Mouse (Mus musculus) hindbrain, embryonic 15.5 days (tissue): ENCODE measurements around the gene Gabbr2. TPM values are rescaled to one million over a fixed set of nuclear protein-coding genes. Genes with fewer than 3 reads are reported as not detected.

Source experiments
- ATAC-seq: fragments of 200-750 bp; cut with Nextera tagmentation; 2 replicates; pipeline ENCODE4 v1.8.0; 2017; ENCODE audit warnings: low read depth, moderate number of reproducible peaks, moderate TSS enrichment; ENCODE audit not compliant: low FRiP score
- H3K27ac ChIP-seq: fragments of 300-500 bp; sonication (generic); replicated peaks from 2 replicates; pipeline ENCODE4 v1.5.1; 2015; ENCODE audit warnings: mild to moderate bottlenecking, inconsistent platforms
- H3K27me3 ChIP-seq: fragments of 300-500 bp; sonication (generic); 2 replicates; pipeline ENCODE4 v1.6.1; 2015; ENCODE audit warnings: control low read depth, inconsistent platforms
- H3K36me3 ChIP-seq: fragments of 300-500 bp; sonication (generic); 2 replicates; pipeline ENCODE4 v1.6.1; 2015; ENCODE audit warnings: control low read depth, inconsistent platforms
- H3K4me1 ChIP-seq: fragments of 300-500 bp; sonication (generic); replicated peaks from 2 replicates; pipeline ENCODE4 v1.6.1; 2015; ENCODE audit warnings: control low read depth, inconsistent platforms
- H3K4me2 ChIP-seq: fragments of 300-500 bp; sonication (generic); 2 replicates; pipeline ENCODE4 v1.6.1; 2015; ENCODE audit warnings: moderate library complexity, mild to moderate bottlenecking, inconsistent platforms
- H3K4me3 ChIP-seq: fragments of 300-500 bp; sonication (generic); 2 replicates; pipeline ENCODE4 v1.5.1; 2015; ENCODE audit warnings: mild to moderate bottlenecking, inconsistent platforms
- H3K9ac ChIP-seq: fragments of 300-500 bp; sonication (generic); 2 replicates; pipeline ENCODE4 v1.6.1; 2015; ENCODE audit warnings: inconsistent platforms
- H3K9me3 ChIP-seq: fragments of 300-500 bp; sonication (generic); 2 replicates; pipeline ENCODE4 v1.6.1; 2016; ENCODE audit warnings: control low read depth, inconsistent platforms
- WGBS: fragments of 180-500 bp; shearing (Covaris S2); methylation state at CpG from one replicate; pipeline ENCODE4 v1.1.7; 2015; 5-methylcytosine and 5-hydroxymethylcytosine counted together
- polyA plus RNA-seq: library from polyadenylated mRNA; unstranded; fragments of >200 nt; fragmentation: Nextera tagmentation; extraction: Ambion mirVana; gene quantifications from 2 replicates; pipeline ENCODE4 v1.2.1, GENCODE M21; 2015

Gabbr2 gene
- polyA plus RNA-seq, 1 experiment from 2014 or later: 17.2 TPM

DNA sequence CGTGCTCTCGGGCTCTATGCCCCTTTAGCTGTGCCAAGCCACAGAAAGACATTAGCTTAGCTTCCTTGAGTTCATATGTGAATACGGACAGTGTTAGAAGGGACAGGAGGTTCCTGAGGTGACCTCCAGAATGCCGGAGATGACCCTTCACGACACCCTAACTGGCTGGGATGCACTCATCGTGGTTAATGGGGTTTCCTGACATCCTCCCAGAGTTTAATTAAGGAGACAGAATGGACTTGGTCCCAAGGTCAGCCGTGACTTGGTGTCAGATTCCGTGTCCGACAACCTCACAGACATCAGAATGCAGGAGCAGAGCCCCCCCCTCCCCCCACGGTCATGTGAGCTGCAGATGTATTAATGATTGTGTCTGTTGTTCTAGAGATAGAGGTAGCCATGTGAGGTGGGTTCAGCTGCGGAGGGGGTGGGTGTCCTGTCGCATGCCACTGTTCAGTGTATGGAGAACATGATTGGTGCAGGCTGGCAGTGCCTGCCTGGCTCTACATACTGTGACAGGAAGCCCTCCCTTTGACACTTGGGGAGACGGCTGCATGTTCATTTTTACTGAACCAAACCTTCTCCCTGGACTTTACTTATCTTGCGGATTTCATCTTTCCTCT lies 303.4 kb downstream of the Gabbr2 start:
- 82% methylated on average over 14 of the region's 14 CpGs for WGBS
- Histone ChIP-seq H3K36me3 (no peaks in the 10 kb centered on the region), H3K4me1 (peaks cover 11% of the 10 kb centered on the region; the same call in 1 of the 2 replicates), H3K27ac (no peak overlapping the region), H3K9ac (no peak overlapping the region), H3K4me3 (no peak overlapping the region), H3K27me3 (0 out of 2 replicates have a peak, but pooled peaks cover 6% of the 10 kb centered on the region), H3K4me2 (no peak overlapping the region), H3K9me3 (no peaks in the 10 kb centered on the region)
- ATAC-seq: no peak

GRCm38 (mm10) chr4:46684160-46684559 lies 307.5 kb downstream of the Gabbr2 start:
- no peak overlapping the region for H3K27ac ChIP-seq
- no peak overlapping the region for H3K9ac ChIP-seq
- H3K9me3 ChIP-seq: no peaks in the 10 kb centered on the region
- peaks cover 4% of the 10 kb centered on the region; the same call in 1 of the 2 replicates for H3K4me1 ChIP-seq
- H3K36me3 ChIP-seq: peaks cover 9% of the 10 kb centered on the region; the same call in 1 of the 2 replicates
- no peak overlapping the region for H3K4me2 ChIP-seq
- 35% methylated on average over 6 of the region's 6 CpGs for WGBS
- H3K4me3 ChIP-seq: no peak overlapping the region
- ATAC-seq: peak; percentile 64; the same call in 1 of the 2 replicates
- H3K27me3 ChIP-seq: 0 out of 2 replicates have a peak, but pooled peaks cover 5% of the 10 kb centered on the region

- Histone ChIP-seq H3K9me3 (no peaks in the 10 kb centered on the region), H3K27me3 (no peaks in the 10 kb centered on the region), H3K4me1 (no peaks in the 10 kb centered on the region), H3K27ac (no peak overlapping the region), H3K4me3 (no peak overlapping the region), H3K36me3 (peaks cover 35% of the 10 kb centered on the region), H3K4me2 (no peak overlapping the region), H3K9ac (no peak overlapping the region)
- WGBS: 86% methylated on average over 3 of the region's 3 CpGs
- ATAC-seq: no peak
Observed at GRCm38 (mm10) chr4:46676646-46677045, 315.0 kb downstream of the Gabbr2 start.

DNA sequence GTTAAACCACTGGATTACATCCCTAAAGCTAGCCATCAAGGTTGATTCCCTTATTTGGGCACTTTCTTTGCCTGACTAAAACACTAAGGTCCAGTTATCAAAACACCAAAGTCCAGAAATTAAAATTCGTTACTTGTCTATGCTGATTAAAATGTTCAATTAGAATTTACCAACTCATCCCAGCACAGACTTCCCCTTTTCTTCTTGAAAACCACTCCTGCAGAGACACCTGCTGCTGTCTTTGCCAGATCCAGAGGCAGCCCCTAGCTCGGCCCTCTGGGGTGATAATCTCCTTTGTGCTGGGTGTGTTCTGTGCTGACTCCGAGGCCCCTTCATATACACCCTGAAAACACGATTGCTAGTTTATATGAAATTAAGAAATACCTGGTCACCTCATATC lies 315.7 kb downstream of the Gabbr2 start:
- no peak overlapping the region for H3K4me2 ChIP-seq
- no peak overlapping the region for H3K27ac ChIP-seq
- H3K36me3 ChIP-seq: peaks cover 35% of the 10 kb centered on the region
- H3K9ac ChIP-seq: no peak overlapping the region
- H3K4me1 ChIP-seq: no peaks in the 10 kb centered on the region
- no peak for ATAC-seq
- H3K4me3 ChIP-seq: no peak overlapping the region
- no peaks in the 10 kb centered on the region for H3K9me3 ChIP-seq
- no peaks in the 10 kb centered on the region for H3K27me3 ChIP-seq
- WGBS: 70% methylated on average over 4 of the region's 4 CpGs

DNA sequence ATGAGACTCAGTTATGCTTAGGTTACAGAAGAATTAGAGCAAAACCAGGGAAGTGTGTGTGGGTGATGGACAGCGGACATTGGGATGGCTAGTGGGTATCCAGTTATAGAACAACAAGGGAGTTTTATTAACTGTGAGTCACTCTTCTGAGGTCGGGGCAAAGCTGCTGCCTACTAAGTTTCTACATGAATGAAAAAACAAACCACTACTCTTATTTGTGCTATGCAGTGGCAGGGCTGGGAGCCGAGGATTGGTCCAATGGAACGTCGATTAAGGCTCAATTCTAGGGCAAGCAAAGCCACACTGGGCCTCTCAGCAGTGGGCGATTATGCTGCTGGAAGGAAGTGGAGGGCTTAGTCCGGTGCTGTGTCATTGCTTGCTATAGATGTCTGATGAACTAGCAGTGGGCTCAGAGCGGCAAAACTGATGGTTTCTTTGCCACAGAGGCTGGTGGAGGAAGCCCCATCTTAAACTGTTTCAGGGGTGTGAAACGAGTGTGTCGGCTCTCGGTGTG lies 316.3 kb downstream of the Gabbr2 start:
- H3K9me3 ChIP-seq: no peaks in the 10 kb centered on the region
- no peak overlapping the region for H3K4me2 ChIP-seq
- H3K36me3 ChIP-seq: peaks cover 33% of the 10 kb centered on the region
- H3K9ac ChIP-seq: no peak overlapping the region
- no peak for ATAC-seq
- H3K4me3 ChIP-seq: no peak overlapping the region
- H3K27me3 ChIP-seq: no peaks in the 10 kb centered on the region
- H3K4me1 ChIP-seq: no peaks in the 10 kb centered on the region
- no peak overlapping the region for H3K27ac ChIP-seq
- 79% methylated on average over 11 of the region's 11 CpGs for WGBS

DNA sequence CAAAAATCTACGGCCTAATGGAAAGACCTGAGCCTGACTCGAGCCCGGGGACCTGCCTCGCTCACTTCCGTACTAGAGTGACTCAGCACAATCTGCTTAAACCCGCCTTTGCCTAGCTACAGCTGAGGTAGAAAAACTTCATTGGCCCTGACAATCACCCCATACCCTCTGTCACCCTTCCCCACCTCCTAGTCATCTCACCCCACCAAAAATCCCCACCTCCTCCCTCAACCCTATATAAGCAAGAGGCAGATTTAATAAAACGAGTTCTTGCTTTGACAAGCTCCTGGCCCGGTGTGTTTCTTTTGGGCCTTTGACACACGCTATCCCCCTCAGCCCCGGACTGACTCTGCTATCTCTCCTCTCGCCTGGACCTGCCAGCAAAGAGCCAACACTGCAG lies 323.1 kb downstream of the Gabbr2 start:
- no peaks in the 10 kb centered on the region for H3K27me3 ChIP-seq
- no peak for ATAC-seq
- H3K36me3 ChIP-seq: peaks cover 17% of the 10 kb centered on the region
- no peak overlapping the region for H3K9ac ChIP-seq
- peaks cover 7% of the 10 kb centered on the region for H3K4me1 ChIP-seq
- no peaks in the 10 kb centered on the region for H3K9me3 ChIP-seq
- 75% methylated on average over 11 of the region's 11 CpGs for WGBS
- no peak overlapping the region for H3K4me2 ChIP-seq
- H3K4me3 ChIP-seq: no peak overlapping the region
- H3K27ac ChIP-seq: no peak overlapping the region; the same call in 1 of the 2 replicates

- Histone ChIP-seq H3K4me2 (no peak overlapping the region), H3K9ac (no peak overlapping the region), H3K4me3 (no peak overlapping the region), H3K27me3 (no peaks in the 10 kb centered on the region), H3K9me3 (no peaks in the 10 kb centered on the region), H3K27ac (no peak overlapping the region), H3K4me1 (peaks cover 7% of the 10 kb centered on the region), H3K36me3 (peaks cover 9% of the 10 kb centered on the region; the same call in 1 of the 2 replicates)
- WGBS: 66% methylated on average over 5 of the region's 5 CpGs
- ATAC-seq: no peak
Observed at GRCm38 (mm10) chr4:46666420-46666819, 325.3 kb downstream of the Gabbr2 start.

- no peak overlapping the region for H3K9ac ChIP-seq
- peaks cover 7% of the 10 kb centered on the region for H3K4me1 ChIP-seq
- no peaks in the 10 kb centered on the region for H3K9me3 ChIP-seq
- no peak overlapping the region for H3K4me2 ChIP-seq
- H3K27me3 ChIP-seq: no peaks in the 10 kb centered on the region
- under 1% methylated on average over 8 of the region's 8 CpGs for WGBS
- 0 out of 2 replicates have a peak, but pooled peaks cover 5% of the 10 kb centered on the region for H3K36me3 ChIP-seq
- H3K27ac ChIP-seq: no peak overlapping the region
- ATAC-seq: no peak
- no peak overlapping the region for H3K4me3 ChIP-seq
Observed at GRCm38 (mm10) chr4:46665371-46665774, 326.3 kb downstream of the Gabbr2 start.

- peak; percentile 76 for ATAC-seq
- no peaks in the 10 kb centered on the region for H3K27me3 ChIP-seq
- peak overlapping the region; percentile 51 for H3K4me2 ChIP-seq
- peak overlapping the region; percentile 23 for H3K4me3 ChIP-seq
- H3K9me3 ChIP-seq: no peaks in the 10 kb centered on the region
- 6% methylated on average over 34 of the region's 34 CpGs for WGBS
- 0 out of 2 replicates have a peak, but pooled peaks cover 5% of the 10 kb centered on the region for H3K36me3 ChIP-seq
- peaks cover 7% of the 10 kb centered on the region for H3K4me1 ChIP-seq
- peak overlapping the region; percentile 35; the same call in 1 of the 2 replicates for H3K27ac ChIP-seq
- peak overlapping the region; percentile 11; the same call in 1 of the 2 replicates for H3K9ac ChIP-seq
Observed at GRCm38 (mm10) chr4:46664123-46665009, 327.3 kb downstream of the Gabbr2 start.

GRCm38 (mm10) chr4:46661433-46661832 lies 330.2 kb downstream of the Gabbr2 start:
- no peaks in the 10 kb centered on the region for H3K27me3 ChIP-seq
- H3K9ac ChIP-seq: no peak overlapping the region
- H3K36me3 ChIP-seq: no peaks in the 10 kb centered on the region
- peaks cover 7% of the 10 kb centered on the region for H3K4me1 ChIP-seq
- H3K9me3 ChIP-seq: no peaks in the 10 kb centered on the region
- H3K4me3 ChIP-seq: no peak overlapping the region
- no peak for ATAC-seq
- WGBS: 78% methylated on average over 9 of the region's 9 CpGs
- H3K4me2 ChIP-seq: no peak overlapping the region
- no peak overlapping the region for H3K27ac ChIP-seq

- WGBS: 51% methylated on average over 5 of the region's 5 CpGs
- Histone ChIP-seq H3K9me3 (no peaks in the 10 kb centered on the region), H3K4me2 (no peak overlapping the region), H3K9ac (no peak overlapping the region), H3K4me1 (no peaks in the 10 kb centered on the region; the same call in 1 of the 2 replicates), H3K4me3 (no peak overlapping the region), H3K27me3 (no peaks in the 10 kb centered on the region), H3K36me3 (no peaks in the 10 kb centered on the region), H3K27ac (no peak overlapping the region)
- no peak for ATAC-seq
Observed at GRCm38 (mm10) chr4:46658946-46659345, 332.7 kb downstream of the Gabbr2 start.

DNA sequence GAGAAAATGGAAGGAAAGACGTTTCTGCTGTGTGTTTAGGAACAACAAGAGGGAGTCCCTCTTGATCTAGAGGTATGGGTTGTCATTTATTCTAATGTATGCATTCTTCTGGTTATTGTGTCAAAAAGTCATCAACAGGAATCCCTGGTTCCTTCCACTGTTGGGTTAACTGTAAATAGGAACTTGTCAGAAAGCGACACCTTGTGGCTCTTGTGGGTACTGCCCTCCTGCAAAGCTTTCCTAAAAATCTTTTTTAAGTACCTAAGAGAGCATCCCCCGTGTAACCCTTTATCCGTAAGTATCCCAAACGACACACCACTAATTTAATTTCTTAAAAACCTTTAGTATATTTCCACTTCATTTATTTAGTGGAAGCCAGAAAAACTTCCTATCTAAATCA lies 334.6 kb downstream of the Gabbr2 start:
- H3K9me3 ChIP-seq: no peaks in the 10 kb centered on the region
- H3K4me2 ChIP-seq: no peak overlapping the region
- H3K27me3 ChIP-seq: peaks cover 5% of the 10 kb centered on the region
- 10% methylated on average over 5 of the region's 5 CpGs for WGBS
- H3K9ac ChIP-seq: no peak overlapping the region
- H3K4me1 ChIP-seq: no peaks in the 10 kb centered on the region
- H3K4me3 ChIP-seq: no peak overlapping the region
- H3K27ac ChIP-seq: no peak overlapping the region
- H3K36me3 ChIP-seq: no peaks in the 10 kb centered on the region
- ATAC-seq: no peak
